Mouse (Mus musculus) heart, embryonic 16.5 days (tissue): ENCODE measurements around the gene Nme3. TPM values are rescaled to one million over a fixed set of nuclear protein-coding genes. Genes with fewer than 3 reads are reported as not detected.
A peak's percentile ranks its signal among the peaks of the same experiment; 100 is the strongest.

Source experiments
- ATAC-seq: fragments of 200-750 bp; cut with Nextera tagmentation; replicated peaks from 2 replicates; pipeline ENCODE4 v1.8.0; 2017; ENCODE audit warnings: moderate number of reproducible peaks; ENCODE audit not compliant: insufficient read depth, low FRiP score; ENCODE audit errors: extremely low read depth
- H3K27ac ChIP-seq: fragments of 300-500 bp; sonication (generic); 2 replicates; pipeline ENCODE4 v1.5.1; 2014; ENCODE audit warnings: mild to moderate bottlenecking, low read length, control low read depth, moderate library complexity
- H3K27me3 ChIP-seq: fragments of 300-500 bp; sonication (generic); 2 replicates; pipeline ENCODE4 v1.6.1; 2014; ENCODE audit warnings: low read length, mixed read lengths; ENCODE audit not compliant: control insufficient read depth, insufficient read depth
- H3K36me3 ChIP-seq: fragments of 300-500 bp; sonication (generic); 2 replicates; pipeline ENCODE4 v1.6.1; 2014; ENCODE audit not compliant: control insufficient read depth, insufficient read depth
- H3K4me1 ChIP-seq: fragments of 300-500 bp; sonication (generic); 2 replicates; pipeline ENCODE4 v1.6.1; 2014; ENCODE audit warnings: low read length, mixed read lengths; ENCODE audit not compliant: control insufficient read depth, insufficient read depth
- H3K4me2 ChIP-seq: fragments of 300-500 bp; sonication (generic); 2 replicates; pipeline ENCODE4 v1.6.1; 2014; ENCODE audit warnings: low read depth, mild to moderate bottlenecking, control low read depth, low read length
- H3K4me3 ChIP-seq: fragments of 300-500 bp; sonication (generic); 2 replicates; pipeline ENCODE4 v1.5.1; 2014; ENCODE audit warnings: mild to moderate bottlenecking, control low read depth, low read length
- H3K9ac ChIP-seq: fragments of 300-500 bp; sonication (generic); 2 replicates; pipeline ENCODE4 v1.6.1; 2014; ENCODE audit warnings: low read length, control low read depth
- H3K9me3 ChIP-seq: fragments of 300-500 bp; sonication (generic); replicated peaks from 2 replicates; pipeline ENCODE4 v1.6.1; 2016; ENCODE audit warnings: low read length; ENCODE audit not compliant: control insufficient read depth
- WGBS: fragments of 180-500 bp; shearing (Covaris S2); extraction: QIAGEN DNeasy Blood & Tissue Kit; methylation state at CpG from one replicate; pipeline ENCODE4 v1.1.7; 2014; 5-methylcytosine and 5-hydroxymethylcytosine counted together
- polyA plus RNA-seq: library from polyadenylated mRNA; unstranded; fragments of >200 nt; fragmentation: Nextera tagmentation; extraction: Ambion mirVana; gene quantifications from 2 replicates; pipeline ENCODE4 v1.2.1, GENCODE M21; 2015

Gene Nme3
- polyA plus RNA-seq, 1 experiment from 2014 or later, result 42.1 TPM

DNA sequence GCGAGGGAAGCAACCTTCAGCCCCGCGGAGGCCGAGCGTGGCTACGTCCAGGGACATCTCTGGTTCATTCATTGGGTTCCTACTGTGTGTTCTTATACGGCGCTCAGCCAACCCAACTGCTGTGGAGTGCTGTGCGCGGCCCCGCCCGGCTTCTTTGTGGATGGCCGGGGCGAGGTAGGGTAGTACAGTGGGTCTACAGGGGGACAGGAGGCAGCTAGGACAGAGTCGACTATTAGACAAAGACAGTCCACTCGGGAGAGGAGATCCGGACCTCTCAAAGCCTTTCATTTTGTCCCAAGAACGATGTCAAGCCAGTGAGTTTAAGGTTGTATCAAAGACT is 9.4 kb upstream of the Nme3 start:
- Histone ChIP-seq H3K27me3 (no peaks in the 10 kb centered on the region), H3K27ac (peak overlapping the region; percentile 80), H3K4me2 (peak overlapping the region; percentile 98), H3K36me3 (peaks cover 24% of the 10 kb centered on the region), H3K9me3 (no peaks in the 10 kb centered on the region), H3K9ac (peak overlapping the region; percentile 94), H3K4me1 (peaks cover 20% of the 10 kb centered on the region), H3K4me3 (peak overlapping the region; percentile 97)
- under 1% methylated on average over 18 of the region's 18 CpGs for WGBS
- peak; percentile 2; the same call in 1 of the 2 replicates for ATAC-seq

GRCm38 (mm10) chr17:24887291-24888080 is 8.8 kb upstream of the Nme3 start:
- Histone ChIP-seq H3K36me3 (peaks cover 27% of the 10 kb centered on the region), H3K27me3 (no peaks in the 10 kb centered on the region), H3K4me3 (peak overlapping the region; percentile 97), H3K4me2 (peak overlapping the region; percentile 98), H3K4me1 (peaks cover 20% of the 10 kb centered on the region), H3K9me3 (no peaks in the 10 kb centered on the region), H3K27ac (peak overlapping the region; percentile 80; the same call in 1 of the 2 replicates), H3K9ac (peak overlapping the region; percentile 94)
- WGBS, result 58% methylated on average over 18 of the region's 18 CpGs
- ATAC-seq, result no peak

DNA sequence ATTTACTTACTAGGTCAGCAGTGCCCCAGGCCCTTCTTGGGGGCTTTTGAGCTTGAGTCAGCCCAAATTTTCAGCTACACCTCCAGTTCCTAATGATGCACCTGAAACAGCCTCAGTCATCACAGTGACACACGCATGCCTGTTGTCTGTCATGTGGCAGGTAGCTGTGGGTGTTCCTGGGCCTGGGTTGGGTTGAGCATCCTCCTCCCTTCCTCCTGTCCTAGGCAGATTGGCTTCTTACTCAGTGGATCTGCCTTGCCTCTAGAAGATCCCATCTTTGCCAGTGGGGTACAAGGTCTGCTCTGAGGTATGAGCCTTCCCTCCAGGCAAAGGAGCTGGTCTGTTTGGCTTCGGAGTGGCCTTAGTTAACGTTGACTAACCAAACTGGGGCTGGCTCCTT is 7.4 kb upstream of the Nme3 start:
- H3K9ac ChIP-seq, result no peak overlapping the region
- no peak overlapping the region for H3K4me3 ChIP-seq
- H3K9me3 ChIP-seq, result no peaks in the 10 kb centered on the region
- 87% methylated on average over 3 of the region's 3 CpGs for WGBS
- no peaks in the 10 kb centered on the region for H3K27me3 ChIP-seq
- H3K4me2 ChIP-seq, result no peak overlapping the region
- peaks cover 23% of the 10 kb centered on the region for H3K4me1 ChIP-seq
- no peak for ATAC-seq
- H3K27ac ChIP-seq, result no peak overlapping the region
- H3K36me3 ChIP-seq, result peaks cover 28% of the 10 kb centered on the region

GRCm38 (mm10) chr17:24890151-24891092 is 5.9 kb upstream of the Nme3 start:
- Histone ChIP-seq H3K27me3 (no peaks in the 10 kb centered on the region), H3K27ac (no peak overlapping the region), H3K4me1 (peaks cover 24% of the 10 kb centered on the region), H3K9me3 (no peaks in the 10 kb centered on the region), H3K9ac (no peak overlapping the region), H3K4me2 (no peak overlapping the region), H3K4me3 (no peak overlapping the region), H3K36me3 (peaks cover 28% of the 10 kb centered on the region)
- no peak for ATAC-seq
- 85% methylated on average over 19 of the region's 19 CpGs for WGBS

DNA sequence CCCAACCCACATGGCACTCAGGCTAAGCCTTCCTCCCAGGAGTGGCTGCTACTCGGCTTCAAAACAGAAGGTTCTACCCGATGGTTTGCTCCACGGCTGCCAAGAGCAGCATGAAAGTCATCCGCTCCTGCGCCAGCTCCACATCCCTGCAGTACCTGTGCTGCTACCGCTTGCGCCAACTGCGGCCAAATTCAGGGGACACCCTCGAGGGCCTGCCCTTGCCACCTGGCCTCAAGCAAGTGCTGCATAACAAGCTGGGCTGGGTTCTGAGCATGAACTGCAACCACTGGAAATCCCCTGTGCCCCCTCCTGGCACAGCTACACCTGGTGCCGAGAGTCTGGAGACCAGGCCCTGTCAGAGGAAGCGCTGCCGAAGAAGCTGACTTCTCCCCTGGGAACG is 5.0 kb upstream of the Nme3 start:
- H3K4me1 ChIP-seq, result peaks cover 28% of the 10 kb centered on the region
- H3K36me3 ChIP-seq, result peaks cover 28% of the 10 kb centered on the region

DNA sequence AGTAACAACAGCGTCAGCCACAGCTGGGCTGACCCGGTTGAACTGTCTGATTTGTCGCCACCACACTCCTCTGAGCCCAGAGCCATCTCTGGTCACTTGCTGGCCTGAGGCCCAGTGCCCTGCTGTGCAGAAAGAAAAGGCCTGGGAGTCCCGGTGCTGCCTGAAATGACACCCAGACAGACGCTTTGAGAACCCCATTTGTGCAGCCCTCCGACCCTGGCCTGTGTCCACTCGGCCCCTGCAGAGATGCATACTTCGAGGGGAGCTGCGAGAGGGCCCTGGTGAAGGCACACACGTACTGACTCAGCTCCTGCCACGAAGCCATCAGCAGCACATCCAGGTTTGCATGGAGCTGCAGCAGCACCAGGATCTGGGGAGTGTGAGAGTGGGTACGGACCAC is 3.5 kb upstream of the Nme3 start:
- 83% methylated on average over 12 of the region's 12 CpGs for WGBS
- Histone ChIP-seq H3K4me2 (no peak overlapping the region), H3K4me1 (peaks cover 32% of the 10 kb centered on the region), H3K27me3 (no peaks in the 10 kb centered on the region), H3K9ac (no peak overlapping the region), H3K36me3 (peaks cover 28% of the 10 kb centered on the region), H3K9me3 (no peaks in the 10 kb centered on the region), H3K27ac (no peak overlapping the region), H3K4me3 (no peak overlapping the region)
- ATAC-seq, result no peak

More for the DNA sequence above, 5.0 kb upstream of the Nme3 start:
- Histone ChIP-seq H3K27ac (no peak overlapping the region), H3K4me2 (no peak overlapping the region), H3K9ac (no peak overlapping the region), H3K27me3 (no peaks in the 10 kb centered on the region), H3K4me3 (no peak overlapping the region), H3K9me3 (no peaks in the 10 kb centered on the region)
- no peak for ATAC-seq
- 80% methylated on average over 13 of the region's 13 CpGs for WGBS

DNA sequence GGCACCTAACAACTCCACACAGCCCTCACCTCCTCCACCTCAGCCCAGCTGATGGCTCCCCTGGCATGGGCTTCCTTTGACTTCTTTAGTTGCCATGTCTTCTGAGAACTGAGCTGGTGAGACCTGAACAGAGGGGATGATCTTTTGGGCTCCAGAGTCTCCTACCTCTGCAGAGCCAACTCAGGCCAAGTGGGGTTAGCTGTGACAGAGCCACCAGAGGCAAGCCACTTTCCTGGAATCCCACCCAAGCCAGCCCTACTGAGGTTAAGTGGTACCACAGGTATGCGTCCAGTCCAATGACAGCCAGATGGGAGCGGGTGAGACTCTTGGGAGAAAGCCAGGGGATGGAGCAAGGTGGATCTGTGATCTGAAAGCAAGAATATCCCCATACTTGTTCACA is 3.0 kb upstream of the Nme3 start:
- H3K9ac ChIP-seq, result no peak overlapping the region
- peaks cover 28% of the 10 kb centered on the region for H3K4me1 ChIP-seq
- H3K27ac ChIP-seq, result no peak overlapping the region
- WGBS, result 94% methylated on average over 2 of the region's 2 CpGs
- H3K4me2 ChIP-seq, result no peak overlapping the region
- no peak overlapping the region for H3K4me3 ChIP-seq
- no peak for ATAC-seq
- no peaks in the 10 kb centered on the region for H3K9me3 ChIP-seq
- peaks cover 28% of the 10 kb centered on the region for H3K36me3 ChIP-seq
- H3K27me3 ChIP-seq, result no peaks in the 10 kb centered on the region

GRCm38 (mm10) chr17:24894061-24894994 is 2.0 kb upstream of the Nme3 start:
- H3K4me3 ChIP-seq, result peak overlapping the region; percentile 90
- 10% methylated on average over 31 of the region's 31 CpGs for WGBS
- peak overlapping the region; percentile 92 for H3K9ac ChIP-seq
- ATAC-seq, result 0 out of 2 replicates have a peak, but pooled peaks have one; percentile 3
- peak overlapping the region; percentile 99 for H3K4me2 ChIP-seq
- peaks cover 30% of the 10 kb centered on the region for H3K4me1 ChIP-seq
- peak overlapping the region; percentile 94 for H3K27ac ChIP-seq
- no peaks in the 10 kb centered on the region for H3K9me3 ChIP-seq
- H3K27me3 ChIP-seq, result no peaks in the 10 kb centered on the region
- peaks cover 28% of the 10 kb centered on the region for H3K36me3 ChIP-seq
